Mouse (Mus musculus): ENCODE results near the gene Marc2. TPM values are rescaled to one million over a fixed set of nuclear protein-coding genes. Genes with fewer than 3 reads are reported as not detected.

Gene Marc2
- polyA plus RNA-seq, 1 experiment from 2014 or later = 148 TPM

GRCm38 (mm10) chr1:184822678-184823077, 23.6 kb downstream of the Marc2 start:
- Histone ChIP-seq H3K36me3 (ENCODE audit: control insufficient read depth, insufficient read depth, low read length) (peaks cover 45% of the 10 kb centered on the region), H3K27me3 (ENCODE audit: control insufficient read depth, insufficient read depth, low read length) (no peaks in the 10 kb centered on the region), H3K4me3 (ENCODE audit: control insufficient read depth in 1 of 2, insufficient read depth in 1 of 2, low read depth in 1 of 2, low read length in 2 of 2) (no peak overlapping the region), H3K4me1 (ENCODE audit: control insufficient read depth in 2 of 2, insufficient read depth in 2 of 2, low read length in 2 of 2) (peaks cover 11 to 12% of the 10 kb centered on the region in 2 experiments), H3K4me2 (ENCODE audit: low read length) (peak overlapping the region; percentile 38), H3K9ac (ENCODE audit: low read length) (no peak overlapping the region), H3K27ac (replicated peaks in 1 of 2; ENCODE audit: control insufficient read depth in 1 of 2, insufficient read depth in 1 of 2, low read depth in 2 of 2, low read length in 2 of 2) (no peak overlapping the region), H3K9me3 (ENCODE audit: control insufficient read depth, low read length) (no peaks in the 10 kb centered on the region)
- 15% methylated on average over 11 of the region's 11 CpGs for WGBS
- ATAC-seq (ENCODE audit: insufficient number of reproducible peaks, insufficient read depth, low FRiP score, low read depth) = no peak

GRCm38 (mm10) chr1:184817768-184818167, 28.5 kb downstream of the Marc2 start:
- no peak overlapping the region for H3K9ac ChIP-seq (ENCODE audit: low read length)
- ATAC-seq (ENCODE audit: insufficient number of reproducible peaks, insufficient read depth, low FRiP score, low read depth) = no peak
- no peak overlapping the region for H3K27ac ChIP-seq (replicated peaks in 1 of 2; ENCODE audit: control insufficient read depth in 1 of 2, insufficient read depth in 1 of 2, low read depth in 2 of 2, low read length in 2 of 2)
- no peak overlapping the region for H3K4me3 ChIP-seq (ENCODE audit: control insufficient read depth in 1 of 2, insufficient read depth in 1 of 2, low read depth in 1 of 2, low read length in 2 of 2)
- 79% methylated on average over 6 of the region's 6 CpGs for WGBS
- H3K4me1 ChIP-seq (ENCODE audit: control insufficient read depth in 2 of 2, insufficient read depth in 2 of 2, low read length in 2 of 2) = peaks cover 0 to 2% of the 10 kb centered on the region in 2 experiments; a peak in 1 of 4 replicates
- peaks cover 77% of the 10 kb centered on the region for H3K36me3 ChIP-seq (ENCODE audit: control insufficient read depth, insufficient read depth, low read length)
- no peak overlapping the region for H3K4me2 ChIP-seq (ENCODE audit: low read length)
- H3K27me3 ChIP-seq (ENCODE audit: control insufficient read depth, insufficient read depth, low read length) = no peaks in the 10 kb centered on the region
- H3K9me3 ChIP-seq (ENCODE audit: control insufficient read depth, low read length) = no peaks in the 10 kb centered on the region

- H3K27ac ChIP-seq (replicated peaks in 1 of 2; ENCODE audit: control insufficient read depth in 1 of 2, insufficient read depth in 1 of 2, low read depth in 2 of 2, low read length in 2 of 2) = no peak overlapping the region
- ATAC-seq (ENCODE audit: insufficient number of reproducible peaks, insufficient read depth, low FRiP score, low read depth) = no peak
- H3K4me1 ChIP-seq (ENCODE audit: control insufficient read depth in 2 of 2, insufficient read depth in 2 of 2, low read length in 2 of 2) = peaks cover 4 to 8% of the 10 kb centered on the region in 2 experiments; a peak in 3 of 4 replicates
- H3K9ac ChIP-seq (ENCODE audit: low read length) = no peak overlapping the region
- H3K4me2 ChIP-seq (ENCODE audit: low read length) = no peak overlapping the region
- WGBS = 67% methylated on average over 8 of the region's 8 CpGs
- no peak overlapping the region for H3K4me3 ChIP-seq (ENCODE audit: control insufficient read depth in 1 of 2, insufficient read depth in 1 of 2, low read depth in 1 of 2, low read length in 2 of 2)
- no peaks in the 10 kb centered on the region for H3K9me3 ChIP-seq (ENCODE audit: control insufficient read depth, low read length)
- H3K27me3 ChIP-seq (ENCODE audit: control insufficient read depth, insufficient read depth, low read length) = peaks cover 30% of the 10 kb centered on the region
- peaks cover 27% of the 10 kb centered on the region for H3K36me3 ChIP-seq (ENCODE audit: control insufficient read depth, insufficient read depth, low read length)
Observed at GRCm38 (mm10) chr1:184811716-184812250, 34.5 kb downstream of the Marc2 start.

- peak within 1 kb of the TSS; percentile 23 to 31 for H3K4me3 ChIP-seq (ENCODE audit: control insufficient read depth in 1 of 2, insufficient read depth in 1 of 2, low read depth in 1 of 2, low read length in 2 of 2)
- no peak for ATAC-seq (ENCODE audit: insufficient number of reproducible peaks, insufficient read depth, low FRiP score, low read depth)
- H3K4me2 ChIP-seq (ENCODE audit: low read length) = peak within 1 kb of the TSS; percentile 69
- H3K4me1 ChIP-seq (ENCODE audit: control insufficient read depth in 2 of 2, insufficient read depth in 2 of 2, low read length in 2 of 2) = peaks cover 4 to 8% of the 10 kb centered on the region in 2 experiments; a peak in 3 of 4 replicates
- no peak within 1 kb of the TSS for H3K27ac ChIP-seq (replicated peaks in 1 of 2; ENCODE audit: control insufficient read depth in 1 of 2, insufficient read depth in 1 of 2, low read depth in 2 of 2, low read length in 2 of 2)
- 9% methylated on average over 52 of the region's 52 CpGs for WGBS
- peak within 1 kb of the TSS; percentile 34; the same call in 1 of the 2 replicates for H3K9ac ChIP-seq (ENCODE audit: low read length)
- H3K9me3 ChIP-seq (ENCODE audit: control insufficient read depth, low read length) = no peaks in the 10 kb centered on the region
- H3K36me3 ChIP-seq (ENCODE audit: control insufficient read depth, insufficient read depth, low read length) = peaks cover 23% of the 10 kb centered on the region
- H3K27me3 ChIP-seq (ENCODE audit: control insufficient read depth, insufficient read depth, low read length) = peaks cover 30% of the 10 kb centered on the region
Observed at GRCm38 (mm10) chr1:184810780-184811575, 35.3 kb downstream of the Marc2 start, which contains the start of gene Marc1. Gene Marc1, minus strand, starts transcription at chr1:184811313.

GRCm38 (mm10) chr1:184809578-184810001, 36.7 kb downstream of the Marc2 start:
- Histone ChIP-seq H3K9me3 (ENCODE audit: control insufficient read depth, low read length) (no peaks in the 10 kb centered on the region), H3K4me3 (ENCODE audit: control insufficient read depth in 1 of 2, insufficient read depth in 1 of 2, low read depth in 1 of 2, low read length in 2 of 2) (no peak overlapping the region), H3K27ac (replicated peaks in 1 of 2; ENCODE audit: control insufficient read depth in 1 of 2, insufficient read depth in 1 of 2, low read depth in 2 of 2, low read length in 2 of 2) (no peak overlapping the region), H3K9ac (ENCODE audit: low read length) (no peak overlapping the region), H3K27me3 (ENCODE audit: control insufficient read depth, insufficient read depth, low read length) (peaks cover 30% of the 10 kb centered on the region), H3K36me3 (ENCODE audit: control insufficient read depth, insufficient read depth, low read length) (peaks cover 19% of the 10 kb centered on the region), H3K4me1 (ENCODE audit: control insufficient read depth in 2 of 2, insufficient read depth in 2 of 2, low read length in 2 of 2) (peaks cover 4 to 8% of the 10 kb centered on the region in 2 experiments; a peak in 3 of 4 replicates), H3K4me2 (ENCODE audit: low read length) (no peak overlapping the region)
- no peak for ATAC-seq (ENCODE audit: insufficient number of reproducible peaks, insufficient read depth, low FRiP score, low read depth)
- 78% methylated on average over 6 of the region's 6 CpGs for WGBS

- Histone ChIP-seq H3K4me2 (ENCODE audit: low read length) (no peak overlapping the region), H3K4me1 (ENCODE audit: control insufficient read depth in 2 of 2, insufficient read depth in 2 of 2, low read length in 2 of 2) (peaks cover 4 to 8% of the 10 kb centered on the region in 2 experiments; a peak in 3 of 4 replicates), H3K36me3 (ENCODE audit: control insufficient read depth, insufficient read depth, low read length) (peaks cover 12% of the 10 kb centered on the region), H3K27ac (replicated peaks in 1 of 2; ENCODE audit: control insufficient read depth in 1 of 2, insufficient read depth in 1 of 2, low read depth in 2 of 2, low read length in 2 of 2) (no peak overlapping the region), H3K4me3 (ENCODE audit: control insufficient read depth in 1 of 2, insufficient read depth in 1 of 2, low read depth in 1 of 2, low read length in 2 of 2) (no peak overlapping the region), H3K9me3 (ENCODE audit: control insufficient read depth, low read length) (no peaks in the 10 kb centered on the region), H3K27me3 (ENCODE audit: control insufficient read depth, insufficient read depth, low read length) (peaks cover 30% of the 10 kb centered on the region), H3K9ac (ENCODE audit: low read length) (no peak overlapping the region)
- ATAC-seq (ENCODE audit: insufficient number of reproducible peaks, insufficient read depth, low FRiP score, low read depth) = no peak
- WGBS = 84% methylated on average over 17 of the region's 17 CpGs
Observed at GRCm38 (mm10) chr1:184808418-184809012, 37.7 kb downstream of the Marc2 start.

GRCm38 (mm10) chr1:184807627-184808417, 38.4 kb downstream of the Marc2 start:
- H3K4me2 ChIP-seq (ENCODE audit: low read length) = no peak overlapping the region
- ATAC-seq (ENCODE audit: insufficient number of reproducible peaks, insufficient read depth, low FRiP score, low read depth) = no peak
- WGBS = 75% methylated on average over 15 of the region's 15 CpGs
- H3K9me3 ChIP-seq (ENCODE audit: control insufficient read depth, low read length) = no peaks in the 10 kb centered on the region
- H3K27ac ChIP-seq (replicated peaks in 1 of 2; ENCODE audit: control insufficient read depth in 1 of 2, insufficient read depth in 1 of 2, low read depth in 2 of 2, low read length in 2 of 2) = no peak overlapping the region
- peaks cover 5% of the 10 kb centered on the region for H3K36me3 ChIP-seq (ENCODE audit: control insufficient read depth, insufficient read depth, low read length)
- peaks cover 4 to 8% of the 10 kb centered on the region in 2 experiments; a peak in 3 of 4 replicates for H3K4me1 ChIP-seq (ENCODE audit: control insufficient read depth in 2 of 2, insufficient read depth in 2 of 2, low read length in 2 of 2)
- no peak overlapping the region for H3K9ac ChIP-seq (ENCODE audit: low read length)
- peaks cover 30% of the 10 kb centered on the region for H3K27me3 ChIP-seq (ENCODE audit: control insufficient read depth, insufficient read depth, low read length)
- no peak overlapping the region for H3K4me3 ChIP-seq (ENCODE audit: control insufficient read depth in 1 of 2, insufficient read depth in 1 of 2, low read depth in 1 of 2, low read length in 2 of 2)
